Mouse (Mus musculus): Measurements from ENCODE around the gene Atp1b1.

The Atp1b1 gene

DNA sequence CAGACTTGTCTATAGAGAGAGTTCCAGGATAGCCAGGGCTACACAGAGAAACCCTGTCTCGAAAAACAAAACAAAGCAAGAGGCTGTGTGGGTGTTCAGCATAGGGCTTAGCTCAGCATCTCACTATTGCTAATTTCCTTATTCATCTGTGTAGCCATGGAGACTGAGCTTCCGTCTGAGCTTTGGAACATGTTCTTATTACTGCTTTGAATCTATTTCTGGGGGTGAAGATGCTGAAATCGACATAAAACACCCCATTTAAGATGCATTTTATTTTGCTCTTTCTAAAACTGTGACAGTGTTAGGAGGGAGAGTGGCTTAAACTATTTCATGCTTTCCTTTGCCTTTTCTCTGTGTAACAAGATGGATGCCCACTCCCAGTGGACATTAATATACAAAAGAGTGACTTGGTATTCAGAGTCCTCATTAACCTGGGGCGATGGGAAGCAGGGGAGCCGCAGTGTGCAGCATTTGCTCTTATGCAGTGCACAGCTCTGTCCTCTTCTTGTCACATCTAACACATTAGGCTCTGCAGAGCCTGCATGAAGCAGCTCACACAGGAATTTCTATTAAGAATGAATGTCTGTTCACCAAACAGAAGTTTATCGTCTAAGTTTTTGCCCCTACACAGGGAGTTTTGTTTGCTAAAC, 62.9 kb downstream of the Atp1b1 start:
- no peak for DNase-seq (ENCODE audit: low read depth, low spot score)

DNA sequence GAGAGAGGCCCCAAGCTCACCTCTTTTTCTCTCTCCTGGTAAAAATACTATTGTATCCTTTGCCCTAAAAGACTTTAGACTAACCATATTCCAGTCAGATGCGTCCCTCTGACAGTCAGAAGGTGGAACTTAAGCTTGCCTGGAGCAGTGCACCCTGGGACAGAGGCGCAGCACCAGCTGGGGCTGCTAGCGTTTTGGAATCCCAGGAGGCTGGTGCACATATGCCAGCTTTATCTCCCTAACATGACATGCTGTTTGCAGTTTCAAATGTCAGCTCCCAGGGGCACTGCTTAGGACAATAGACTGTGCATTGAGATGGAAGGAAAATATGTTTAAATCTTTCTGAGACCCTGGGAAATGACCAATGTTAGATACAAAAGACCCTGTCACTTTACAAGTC, 66.0 kb downstream of the Atp1b1 start:
- DNase-seq (ENCODE audit: low read depth, low spot score): no peak

DNA sequence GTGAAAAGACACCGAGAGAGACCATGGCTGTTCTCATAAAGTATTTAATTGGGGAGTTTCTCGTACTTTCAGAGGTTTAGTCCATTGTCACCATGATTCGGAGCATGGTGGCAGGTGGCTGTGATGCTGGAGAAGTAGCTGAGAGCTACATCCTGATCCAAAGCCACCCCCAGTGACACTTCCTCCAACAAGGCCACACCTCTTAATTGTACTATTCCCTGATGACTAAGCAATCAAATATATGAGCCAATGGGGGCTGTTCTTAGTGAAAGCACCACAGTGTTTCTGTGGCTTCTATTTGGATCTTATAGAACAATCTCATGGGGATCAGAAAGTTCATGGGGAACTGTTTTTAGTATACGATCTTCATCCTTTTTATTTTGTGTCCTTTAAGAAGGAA, 68.4 kb downstream of the Atp1b1 start:
- no peak for DNase-seq (ENCODE audit: low read depth, low spot score)

All from WW6 (cell line).